Mouse (Mus musculus): ENCODE measurements around the gene Bri3bp. TPM values are rescaled to one million over a fixed set of nuclear protein-coding genes. Genes with fewer than 3 reads are reported as not detected.

The Bri3bp gene
- polyA plus RNA-seq, 1 experiment from 2014 or later = 35.6 TPM

GRCm38 (mm10) chr5:125492379-125493092 is 51.2 kb downstream of the Bri3bp start:
- no peaks in the 10 kb centered on the region for H3K9me3 ChIP-seq
- no peak overlapping the region for H3K4me3 ChIP-seq
- peaks cover 11% of the 10 kb centered on the region; the same call in 1 of the 2 replicates for H3K36me3 ChIP-seq
- WGBS = 67% methylated on average over 17 of the region's 17 CpGs
- H3K4me2 ChIP-seq = no peak overlapping the region
- no peak for ATAC-seq (ENCODE audit: borderline replicate concordance, extremely low read depth, low FRiP score, low TSS enrichment)
- no peak overlapping the region for H3K27ac ChIP-seq
- H3K27me3 ChIP-seq = no peaks in the 10 kb centered on the region
- H3K9ac ChIP-seq = no peak overlapping the region
- no peaks in the 10 kb centered on the region for H3K4me1 ChIP-seq

DNA sequence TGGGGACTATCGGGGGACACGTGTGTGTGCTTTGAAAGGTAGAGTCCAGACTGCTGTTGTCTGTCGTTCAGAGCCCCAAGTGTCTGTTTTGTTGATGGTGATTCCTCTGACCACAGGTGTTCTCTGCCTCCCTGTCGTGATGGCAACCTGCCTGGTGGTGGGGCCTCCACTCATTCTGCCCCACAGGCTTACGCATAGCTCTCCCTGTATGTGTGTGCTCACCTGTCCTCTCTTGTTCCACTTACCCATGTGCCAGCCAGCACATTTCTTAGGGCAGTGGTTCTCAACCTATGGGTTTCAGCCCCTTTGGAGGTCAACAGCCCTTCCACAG is 51.7 kb downstream of the Bri3bp start:
- Histone ChIP-seq H3K9ac (no peak overlapping the region), H3K27ac (no peak overlapping the region), H3K36me3 (peaks cover 11% of the 10 kb centered on the region; the same call in 1 of the 2 replicates), H3K4me3 (no peak overlapping the region), H3K27me3 (no peaks in the 10 kb centered on the region), H3K9me3 (no peaks in the 10 kb centered on the region), H3K4me2 (no peak overlapping the region), H3K4me1 (no peaks in the 10 kb centered on the region)
- ATAC-seq (ENCODE audit: borderline replicate concordance, extremely low read depth, low FRiP score, low TSS enrichment) = no peak
- 77% methylated on average over 5 of the region's 5 CpGs for WGBS

DNA sequence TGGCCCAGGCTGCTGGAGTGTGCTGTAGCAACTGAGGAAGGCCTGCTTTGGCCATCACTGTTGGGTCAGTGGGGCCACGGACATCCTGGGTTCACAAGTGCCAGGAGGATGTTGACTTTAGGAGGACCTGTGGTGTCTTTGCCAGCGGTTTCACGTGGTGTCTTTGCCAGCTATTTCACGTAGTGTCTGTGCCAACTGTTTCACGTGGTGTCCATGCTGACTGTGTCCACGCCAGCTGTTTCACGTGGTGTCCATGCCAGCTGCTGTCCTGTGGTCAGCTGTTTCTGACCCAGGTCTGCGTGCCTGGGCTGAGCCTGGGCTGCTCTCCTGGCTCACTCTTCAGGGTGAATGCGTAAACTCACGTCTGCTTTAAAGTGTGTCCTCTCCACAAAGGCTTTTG is 54.3 kb downstream of the Bri3bp start:
- WGBS = 80% methylated on average over 10 of the region's 10 CpGs

GRCm38 (mm10) chr5:125497821-125498600 is 56.6 kb downstream of the Bri3bp start:
- 66% methylated on average over 12 of the region's 12 CpGs for WGBS
- Histone ChIP-seq H3K27me3 (no peaks in the 10 kb centered on the region), H3K4me3 (no peak overlapping the region), H3K4me1 (no peaks in the 10 kb centered on the region), H3K9me3 (no peaks in the 10 kb centered on the region), H3K27ac (no peak overlapping the region), H3K9ac (no peak overlapping the region), H3K36me3 (0 out of 2 replicates have a peak, but pooled peaks cover 4% of the 10 kb centered on the region), H3K4me2 (no peak overlapping the region)
- ATAC-seq (ENCODE audit: borderline replicate concordance, extremely low read depth, low FRiP score, low TSS enrichment) = 0 out of 2 replicates have a peak, but pooled peaks have one; percentile 15

More for the DNA sequence above, 54.3 kb downstream of the Bri3bp start:
- Histone ChIP-seq H3K9me3 (no peaks in the 10 kb centered on the region), H3K9ac (no peak overlapping the region), H3K27me3 (no peaks in the 10 kb centered on the region), H3K4me1 (no peaks in the 10 kb centered on the region), H3K36me3 (0 out of 2 replicates have a peak, but pooled peaks cover 8% of the 10 kb centered on the region), H3K4me3 (no peak overlapping the region), H3K4me2 (no peak overlapping the region), H3K27ac (no peak overlapping the region)
- no peak for ATAC-seq (ENCODE audit: borderline replicate concordance, extremely low read depth, low FRiP score, low TSS enrichment)

GRCm38 (mm10) chr5:125501505-125501904 is 60.1 kb downstream of the Bri3bp start:
- no peak overlapping the region for H3K4me2 ChIP-seq

GRCm38 (mm10) chr5:125502186-125502585 is 60.8 kb downstream of the Bri3bp start:
- no peaks in the 10 kb centered on the region for H3K27me3 ChIP-seq
- H3K4me2 ChIP-seq = no peak overlapping the region
- no peak overlapping the region for H3K27ac ChIP-seq
- no peak overlapping the region for H3K4me3 ChIP-seq
- H3K4me1 ChIP-seq = no peaks in the 10 kb centered on the region
- no peaks in the 10 kb centered on the region for H3K9me3 ChIP-seq
- peaks cover 16% of the 10 kb centered on the region for H3K36me3 ChIP-seq
- no peak for ATAC-seq (ENCODE audit: borderline replicate concordance, extremely low read depth, low FRiP score, low TSS enrichment)
- H3K9ac ChIP-seq = no peak overlapping the region
- 49% methylated on average over 3 of the region's 3 CpGs for WGBS

More at GRCm38 (mm10) chr5:125501505-125501904, 60.1 kb downstream of the Bri3bp start:
- H3K27me3 ChIP-seq = no peaks in the 10 kb centered on the region
- H3K36me3 ChIP-seq = peaks cover 13% of the 10 kb centered on the region
- WGBS = 88% methylated on average over 6 of the region's 6 CpGs
- no peak for ATAC-seq (ENCODE audit: borderline replicate concordance, extremely low read depth, low FRiP score, low TSS enrichment)
- no peak overlapping the region for H3K9ac ChIP-seq
- no peaks in the 10 kb centered on the region for H3K4me1 ChIP-seq
- no peaks in the 10 kb centered on the region for H3K9me3 ChIP-seq
- H3K4me3 ChIP-seq = no peak overlapping the region
- no peak overlapping the region for H3K27ac ChIP-seq

- ATAC-seq (ENCODE audit: borderline replicate concordance, extremely low read depth, low FRiP score, low TSS enrichment) = no peak
Measured at GRCm38 (mm10) chr5:125503628-125504027, 62.3 kb downstream of the Bri3bp start.

GRCm38 (mm10) chr5:125504692-125505091 is 63.3 kb downstream of the Bri3bp start:
- Histone ChIP-seq H3K27ac (no peak overlapping the region), H3K4me1 (no peaks in the 10 kb centered on the region), H3K27me3 (no peaks in the 10 kb centered on the region), H3K36me3 (peaks cover 29% of the 10 kb centered on the region), H3K9me3 (no peaks in the 10 kb centered on the region), H3K4me2 (no peak overlapping the region), H3K4me3 (no peak overlapping the region), H3K9ac (no peak overlapping the region)
- no peak for ATAC-seq (ENCODE audit: borderline replicate concordance, extremely low read depth, low FRiP score, low TSS enrichment)
- WGBS = 63% methylated on average over 11 of the region's 11 CpGs

More at GRCm38 (mm10) chr5:125503628-125504027, 62.3 kb downstream of the Bri3bp start:
- Histone ChIP-seq H3K27ac (no peak overlapping the region), H3K9ac (no peak overlapping the region), H3K4me1 (no peaks in the 10 kb centered on the region), H3K9me3 (no peaks in the 10 kb centered on the region), H3K27me3 (no peaks in the 10 kb centered on the region), H3K4me2 (no peak overlapping the region), H3K36me3 (peaks cover 21% of the 10 kb centered on the region), H3K4me3 (no peak overlapping the region)
- 88% methylated on average over 6 of the region's 6 CpGs for WGBS

DNA sequence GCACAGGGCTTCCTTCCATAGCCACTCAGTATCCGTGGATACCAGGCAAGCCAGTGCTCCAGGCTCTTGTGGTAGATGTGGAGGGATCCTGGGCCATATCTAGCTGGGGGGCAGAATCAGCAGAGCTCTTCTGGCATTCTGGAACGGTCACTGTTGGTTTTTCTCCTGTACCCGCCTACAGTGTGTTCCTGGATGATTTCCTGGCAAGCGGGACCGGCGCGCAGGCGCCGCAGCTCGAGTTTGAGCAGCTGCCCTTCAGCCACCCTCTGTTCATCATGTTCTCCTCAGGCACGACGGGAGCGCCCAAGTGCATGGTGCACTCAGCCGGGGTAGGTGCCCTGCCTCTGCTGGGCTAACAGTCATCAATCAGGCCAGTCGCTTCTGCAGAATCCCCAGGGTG is 64.6 kb downstream of the Bri3bp start:
- H3K27me3 ChIP-seq = no peaks in the 10 kb centered on the region
- no peak overlapping the region for H3K4me2 ChIP-seq
- no peak overlapping the region for H3K9ac ChIP-seq
- no peaks in the 10 kb centered on the region for H3K9me3 ChIP-seq
- no peak for ATAC-seq (ENCODE audit: borderline replicate concordance, extremely low read depth, low FRiP score, low TSS enrichment)
- no peak overlapping the region for H3K27ac ChIP-seq
- H3K4me1 ChIP-seq = no peaks in the 10 kb centered on the region
- H3K4me3 ChIP-seq = no peak overlapping the region
- WGBS = 76% methylated on average over 15 of the region's 15 CpGs
- peaks cover 35% of the 10 kb centered on the region for H3K36me3 ChIP-seq

GRCm38 (mm10) chr5:125507582-125507981 is 66.2 kb downstream of the Bri3bp start:
- no peak for ATAC-seq (ENCODE audit: borderline replicate concordance, extremely low read depth, low FRiP score, low TSS enrichment)
- H3K4me1 ChIP-seq = no peaks in the 10 kb centered on the region
- H3K4me3 ChIP-seq = no peak overlapping the region
- H3K27ac ChIP-seq = no peak overlapping the region
- peaks cover 43% of the 10 kb centered on the region for H3K36me3 ChIP-seq
- H3K27me3 ChIP-seq = no peaks in the 10 kb centered on the region
- no peak overlapping the region for H3K9ac ChIP-seq
- H3K9me3 ChIP-seq = no peaks in the 10 kb centered on the region
- 94% methylated on average over 9 of the region's 9 CpGs for WGBS
- no peak overlapping the region for H3K4me2 ChIP-seq

- H3K4me1 ChIP-seq = no peaks in the 10 kb centered on the region
- H3K4me2 ChIP-seq = no peak overlapping the region
- peaks cover 46% of the 10 kb centered on the region for H3K36me3 ChIP-seq
- H3K9me3 ChIP-seq = no peaks in the 10 kb centered on the region
- no peak overlapping the region for H3K27ac ChIP-seq
- no peaks in the 10 kb centered on the region for H3K27me3 ChIP-seq
- no peak overlapping the region for H3K4me3 ChIP-seq
- WGBS = 85% methylated on average over 10 of the region's 10 CpGs
- ATAC-seq (ENCODE audit: borderline replicate concordance, extremely low read depth, low FRiP score, low TSS enrichment) = no peak
- H3K9ac ChIP-seq = no peak overlapping the region
Measured at GRCm38 (mm10) chr5:125508006-125508405, 66.6 kb downstream of the Bri3bp start.

DNA sequence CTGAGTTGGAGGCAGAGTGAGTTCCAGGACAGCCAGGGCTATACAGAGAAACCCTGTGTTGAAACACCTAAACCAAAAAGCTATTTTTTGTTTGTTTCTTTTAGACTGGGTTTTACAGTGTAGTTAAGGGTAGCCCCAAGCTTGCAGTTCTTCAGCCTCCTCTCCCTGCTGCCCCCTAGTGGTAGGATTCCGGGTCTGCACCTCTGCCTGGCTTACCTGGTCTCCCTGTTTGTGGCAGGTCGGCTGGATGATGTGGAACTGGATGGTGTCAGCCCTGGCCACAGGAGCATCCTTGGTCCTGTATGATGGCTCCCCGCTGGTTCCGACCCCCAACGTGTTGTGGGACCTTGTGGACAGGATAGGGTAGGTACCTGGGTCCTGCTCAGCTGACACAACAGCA is 68.2 kb downstream of the Bri3bp start:
- no peak overlapping the region for H3K4me2 ChIP-seq
- WGBS = 43% methylated on average over 5 of the region's 5 CpGs
- H3K9me3 ChIP-seq = no peaks in the 10 kb centered on the region
- no peak for ATAC-seq (ENCODE audit: borderline replicate concordance, extremely low read depth, low FRiP score, low TSS enrichment)
- no peaks in the 10 kb centered on the region for H3K4me1 ChIP-seq
- H3K36me3 ChIP-seq = peaks cover 44% of the 10 kb centered on the region
- no peak overlapping the region for H3K4me3 ChIP-seq
- no peak overlapping the region for H3K27ac ChIP-seq
- H3K9ac ChIP-seq = no peak overlapping the region
- H3K27me3 ChIP-seq = no peaks in the 10 kb centered on the region

Measured in lung, embryonic 15.5 days (tissue).